Mouse (Mus musculus) lung, postnatal 14 days (tissue): ENCODE results near the gene Stat2.
"Not testable (repeated sequence)": the region's sequence is repeated elsewhere in the genome, so short reads cannot be mapped to it uniquely, and the experiment has no call there.

ENCODE experiments used
- DNase-seq: peaks from one replicate; pipeline ENCODE4 v3.0.0; 2021

Stat2 gene

GRCm38 (mm10) chr10:128302357-128302756, 32.0 kb downstream of the Stat2 start:
- no peak for DNase-seq

GRCm38 (mm10) chr10:128302785-128303125, 32.4 kb downstream of the Stat2 start:
- no peak for DNase-seq

GRCm38 (mm10) chr10:128303126-128304021, 33.0 kb downstream of the Stat2 start, which contains the start of gene Pan2:
Gene Pan2 (plus strand): TSS chr10:128303335.
- peak; percentile 99 for DNase-seq

GRCm38 (mm10) chr10:128309654-128310053, 39.3 kb downstream of the Stat2 start:
- no peak for DNase-seq

- peak; percentile 21 for DNase-seq
These were observed 39.8 kb downstream of the Stat2 start for GRCm38 (mm10) chr10:128310177-128310576.

GRCm38 (mm10) chr10:128310902-128311301, 40.5 kb downstream of the Stat2 start:
- no peak for DNase-seq

- no peak for DNase-seq
These were observed 45.2 kb downstream of the Stat2 start for GRCm38 (mm10) chr10:128315578-128315977.

GRCm38 (mm10) chr10:128321641-128322040, 51.3 kb downstream of the Stat2 start:
- DNase-seq = no peak

- peak; percentile 79 for DNase-seq
These were observed 52.1 kb downstream of the Stat2 start, which contains the start of gene Cnpy2 for GRCm38 (mm10) chr10:128322141-128323108. Gene Cnpy2 (plus strand): TSS chr10:128322459.

GRCm38 (mm10) chr10:128323516-128323915, 53.2 kb downstream of the Stat2 start:
- no peak for DNase-seq

GRCm38 (mm10) chr10:128326825-128327224, 56.5 kb downstream of the Stat2 start:
- no peak for DNase-seq

GRCm38 (mm10) chr10:128327610-128328009, 57.3 kb downstream of the Stat2 start:
- DNase-seq = no peak

GRCm38 (mm10) chr10:128332358-128333249, 62.2 kb downstream of the Stat2 start:
- DNase-seq = not testable (repeated sequence)

GRCm38 (mm10) chr10:128335582-128335981, 65.2 kb downstream of the Stat2 start:
- DNase-seq = peak; percentile 90

GRCm38 (mm10) chr10:128336195-128336594, 65.8 kb downstream of the Stat2 start:
- DNase-seq = no peak

- DNase-seq = no peak
These were observed 66.2 kb downstream of the Stat2 start for GRCm38 (mm10) chr10:128336597-128336996.

- peak; percentile 97 for DNase-seq
These were observed 67.2 kb downstream of the Stat2 start, which contains the start of gene Cs for GRCm38 (mm10) chr10:128337306-128338181. Gene Cs (plus strand): TSS chr10:128337734.

- no peak for DNase-seq
These were observed 68.1 kb downstream of the Stat2 start for GRCm38 (mm10) chr10:128338415-128338814.

- DNase-seq = no peak
These were observed 68.6 kb downstream of the Stat2 start for GRCm38 (mm10) chr10:128338948-128339347.

- no peak for DNase-seq
These were observed 69.9 kb downstream of the Stat2 start for GRCm38 (mm10) chr10:128340257-128340656.
